Mouse (Mus musculus) forebrain, postnatal 0 days (tissue): ENCODE measurements around the gene Nle1. TPM values are rescaled to one million over a fixed set of nuclear protein-coding genes. Genes with fewer than 3 reads are reported as not detected.
"Not testable (repeated sequence)": the region's sequence is repeated elsewhere in the genome, so short reads cannot be mapped to it uniquely, and the experiment has no call there.

ENCODE experiments used
- ATAC-seq: fragments of 200-750 bp; cut with Nextera tagmentation; 2 replicates; pipeline ENCODE4 v1.8.0; 2017; ENCODE audit warnings: mild to moderate bottlenecking, moderate library complexity
- DNase-seq: peaks from one replicate; pipeline ENCODE4 v3.0.0-alpha.2; 2015
- H3K27ac ChIP-seq: fragments of 300-500 bp; sonication (generic); 2 replicates; pipeline ENCODE4 v1.5.1; 2014; ENCODE audit warnings: low read depth, mild to moderate bottlenecking, antibody characterized with exemption, low read length, moderate library complexity, mixed read lengths
- H3K27me3 ChIP-seq: fragments of 300-500 bp; sonication (generic); 2 replicates; pipeline ENCODE4 v1.6.1; 2014; ENCODE audit warnings: mild to moderate bottlenecking, low read length, mixed read lengths; ENCODE audit not compliant: insufficient read depth
- H3K36me3 ChIP-seq: fragments of 300-500 bp; sonication (generic); 2 replicates; pipeline ENCODE4 v1.6.1; 2014; ENCODE audit warnings: mild to moderate bottlenecking, moderate library complexity; ENCODE audit not compliant: insufficient read depth
- H3K4me1 ChIP-seq: fragments of 300-500 bp; sonication (generic); 2 replicates; pipeline ENCODE4 v1.6.1; 2014; ENCODE audit warnings: antibody characterized with exemption; ENCODE audit not compliant: insufficient read depth
- H3K4me2 ChIP-seq: fragments of 300-500 bp; sonication (generic); 2 replicates; pipeline ENCODE4 v1.6.1; 2014; ENCODE audit warnings: low read depth, mild to moderate bottlenecking, moderate library complexity
- H3K4me3 ChIP-seq: fragments of 300-500 bp; sonication (generic); 2 replicates; pipeline ENCODE4 v1.5.1; 2014; ENCODE audit warnings: low read depth, low read length, mixed read lengths
- H3K9ac ChIP-seq: fragments of 300-500 bp; sonication (generic); 2 replicates; pipeline ENCODE4 v1.6.1; 2014; ENCODE audit warnings: mild to moderate bottlenecking
- H3K9me3 ChIP-seq: fragments of 300-500 bp; sonication (generic); 2 replicates; pipeline ENCODE4 v1.6.1; 2016; ENCODE audit warnings: low read length
- CTCF ChIP-seq: sonication (generic); IDR thresholded peaks from 2 replicates; pipeline ENCODE4 v1.5.1; 2016; ENCODE audit warnings: antibody characterized with exemption, control low read depth, low read depth
- WGBS: fragments of 180-500 bp; shearing (Covaris S2); extraction: QIAGEN DNeasy Blood & Tissue Kit; methylation state at CpG from one replicate; pipeline ENCODE4 v1.1.7; 2014; 5-methylcytosine and 5-hydroxymethylcytosine counted together
- polyA plus RNA-seq: library from polyadenylated mRNA; unstranded; fragments of >200 nt; fragmentation: Nextera tagmentation; extraction: Ambion mirVana; gene quantifications from 2 replicates; pipeline ENCODE4 v1.2.1, GENCODE M21; 2015
- total RNA-seq: library from RNA; depleted of rRNA; stranded (reverse); fragments of >200 nt; gene quantifications from 2 replicates; pipeline ENCODE4 v1.2.3, GENCODE M21; 2014

Gene Nle1
- total and polyA plus RNA-seq, 2 experiments from 2014 or later, result 26.4 to 34.9 TPM

- H3K4me1 ChIP-seq, result no peaks in the 10 kb centered on the region
- H3K9me3 ChIP-seq, result no peaks in the 10 kb centered on the region
- no peak overlapping the region for H3K9ac ChIP-seq
- peak overlapping the region; percentile 46; the same call in 1 of the 2 replicates for H3K4me3 ChIP-seq
- H3K36me3 ChIP-seq, result no peaks in the 10 kb centered on the region
- 45% methylated on average over 3 of the region's 3 CpGs for WGBS
- H3K27me3 ChIP-seq, result peaks cover 27% of the 10 kb centered on the region
- TF ChIP-seq CTCF, result no peak
- DNase-seq (peak; percentile 16), ATAC-seq (no peak)
- H3K27ac ChIP-seq, result no peak overlapping the region
- H3K4me2 ChIP-seq, result 0 out of 2 replicates have a peak overlapping the region, but pooled peaks have one; percentile 98
These were observed 21.4 kb upstream of the Nle1 start for GRCm38 (mm10) chr11:82929633-82929950.

DNA sequence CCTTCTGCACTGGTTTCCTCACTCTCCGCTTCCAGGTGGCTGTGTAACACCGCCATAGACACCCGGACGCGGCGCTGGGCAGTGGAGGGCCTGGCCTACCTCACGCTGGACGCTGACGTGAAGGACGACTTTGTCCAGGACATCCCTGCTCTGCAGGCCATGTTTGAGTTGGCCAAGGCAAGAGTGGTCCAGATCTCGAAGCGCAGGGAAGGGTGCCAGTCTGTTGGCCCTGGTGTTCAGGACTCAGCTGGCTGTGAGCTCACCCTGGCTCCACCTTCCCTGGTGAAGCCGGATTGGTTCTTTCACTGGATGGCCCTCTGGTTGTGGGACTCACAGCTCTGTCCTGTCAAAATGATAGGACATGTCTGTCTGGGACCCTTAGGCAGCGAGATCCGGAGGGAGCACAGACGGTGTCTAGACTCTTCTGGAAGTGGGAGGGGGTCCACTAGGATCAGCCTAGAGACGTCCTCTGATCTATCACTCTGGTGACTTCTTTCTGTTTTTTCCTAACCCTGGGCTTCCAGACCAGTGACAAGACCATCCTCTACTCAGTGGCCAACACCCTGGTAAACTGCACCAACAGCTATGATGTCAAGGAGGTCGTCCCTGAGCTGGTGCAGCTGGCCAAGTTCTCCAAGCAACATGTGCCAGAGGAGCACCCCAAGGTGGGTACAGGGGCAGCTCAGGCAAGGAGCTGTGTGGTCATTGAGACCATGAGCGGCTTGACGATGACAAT, 20.9 kb upstream of the Nle1 start:
- no peak for TF ChIP-seq CTCF

GRCm38 (mm10) chr11:82923910-82924309, 15.7 kb upstream of the Nle1 start:
- H3K9me3 ChIP-seq, H3K27ac ChIP-seq, H3K36me3 ChIP-seq, H3K4me1 ChIP-seq, DNase-seq, ATAC-seq, H3K9ac ChIP-seq, H3K4me3 ChIP-seq, H3K27me3 ChIP-seq, H3K4me2 ChIP-seq: not testable (repeated sequence)
- WGBS, result 91% methylated on average over 6 of the region's 6 CpGs

More for the DNA sequence above, 20.9 kb upstream of the Nle1 start:
- no peaks in the 10 kb centered on the region for H3K4me1 ChIP-seq
- 30% methylated on average over 20 of the region's 20 CpGs for WGBS
- H3K4me2 ChIP-seq, result no peak overlapping the region
- DNase-seq, result no peak
- H3K27ac ChIP-seq, result no peak overlapping the region
- H3K27me3 ChIP-seq, result peaks cover 22% of the 10 kb centered on the region
- H3K4me3 ChIP-seq, result no peak overlapping the region
- no peak overlapping the region for H3K9ac ChIP-seq
- H3K36me3 ChIP-seq, result no peaks in the 10 kb centered on the region
- no peak for ATAC-seq
- H3K9me3 ChIP-seq, result no peaks in the 10 kb centered on the region

DNA sequence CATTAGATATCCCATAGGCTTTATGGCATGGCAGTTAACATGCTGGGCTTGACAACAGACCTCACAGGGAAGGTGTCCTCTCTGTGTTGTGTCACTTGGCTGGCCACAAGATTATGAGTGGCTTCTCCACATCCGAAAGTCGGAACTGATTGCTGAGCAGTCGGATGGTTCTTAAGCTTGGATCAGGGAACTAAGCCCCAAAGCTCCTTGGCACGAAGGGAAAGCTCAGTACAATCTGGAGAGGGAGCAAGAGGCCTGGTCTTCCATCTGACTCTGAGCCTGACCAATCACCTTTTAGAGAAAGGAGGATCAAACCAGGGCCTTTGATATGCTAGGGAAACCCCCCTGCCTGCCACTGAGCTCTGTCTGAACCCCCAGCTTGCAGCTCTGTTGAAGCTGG, 13.5 kb upstream of the Nle1 start:
- Histone ChIP-seq H3K9ac (no peak overlapping the region), H3K4me1 (no peaks in the 10 kb centered on the region), H3K36me3 (no peaks in the 10 kb centered on the region), H3K27ac (no peak overlapping the region), H3K4me3 (no peak overlapping the region), H3K4me2 (no peak overlapping the region), H3K27me3 (0 out of 2 replicates have a peak, but pooled peaks cover 3% of the 10 kb centered on the region), H3K9me3 (no peaks in the 10 kb centered on the region)
- 75% methylated on average over 4 of the region's 4 CpGs for WGBS
- DNase-seq (no peak), ATAC-seq (no peak)
- TF ChIP-seq CTCF, result no peak

DNA sequence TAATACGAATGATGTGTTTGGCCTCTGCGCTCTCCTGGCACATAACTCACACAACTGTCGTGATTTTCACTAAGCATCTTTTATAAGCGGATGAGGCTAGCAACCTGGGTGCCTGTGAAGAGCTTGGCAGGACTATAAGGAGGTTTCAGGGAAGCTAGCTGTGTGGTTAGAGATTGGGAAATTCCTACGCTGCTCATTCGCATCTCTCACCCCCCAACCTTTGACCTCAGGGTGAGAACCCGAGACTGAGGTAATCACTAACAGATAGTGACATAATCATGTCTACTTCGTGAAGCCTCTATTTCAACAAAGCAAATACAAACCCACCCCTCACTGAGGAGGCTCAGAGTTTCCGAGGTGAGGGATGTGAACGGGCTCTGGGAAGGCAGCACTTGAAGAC, 12.6 kb upstream of the Nle1 start:
- H3K4me2 ChIP-seq, result no peak overlapping the region
- 76% methylated on average over 10 of the region's 10 CpGs for WGBS
- no peaks in the 10 kb centered on the region for H3K4me1 ChIP-seq
- no peak overlapping the region for H3K9ac ChIP-seq
- H3K36me3 ChIP-seq, result no peaks in the 10 kb centered on the region
- ATAC-seq (no peak), DNase-seq (no peak)
- TF ChIP-seq CTCF, result no peak
- H3K27me3 ChIP-seq, result 0 out of 2 replicates have a peak, but pooled peaks cover 3% of the 10 kb centered on the region
- no peak overlapping the region for H3K4me3 ChIP-seq
- no peaks in the 10 kb centered on the region for H3K9me3 ChIP-seq
- H3K27ac ChIP-seq, result no peak overlapping the region

DNA sequence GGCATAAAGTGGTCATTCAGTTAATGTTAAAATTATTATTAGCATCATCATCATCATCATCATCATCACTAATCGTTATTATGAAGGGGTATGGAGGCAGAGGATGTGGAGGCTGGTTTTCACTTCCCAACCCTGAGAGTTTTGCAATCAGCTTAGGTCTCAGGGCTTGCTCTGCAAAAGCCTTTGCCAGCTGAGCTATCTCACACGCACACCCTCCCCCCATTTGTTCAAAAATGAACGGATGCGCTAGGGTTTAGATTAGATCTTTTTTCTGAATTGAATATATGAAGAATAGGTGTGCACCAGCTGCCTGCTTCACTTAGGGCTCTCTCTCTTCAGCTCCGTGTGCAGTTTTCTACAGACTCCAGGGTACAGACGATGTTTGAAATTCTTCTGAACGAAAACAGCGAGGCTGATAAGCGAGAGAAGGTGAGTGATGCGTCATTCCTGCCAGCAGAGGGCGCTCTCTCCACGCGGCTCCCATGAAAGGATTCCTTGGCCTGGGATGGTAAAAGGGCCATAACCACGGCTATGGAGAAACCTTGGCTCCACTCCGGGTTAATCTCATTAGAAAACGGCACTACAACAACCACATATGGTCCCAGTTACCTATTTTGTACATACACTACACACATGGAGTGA, 6.6 kb upstream of the Nle1 start:
- peak; percentile 84 for ATAC-seq
- H3K4me3 ChIP-seq, result no peak overlapping the region
- H3K4me1 ChIP-seq, result no peaks in the 10 kb centered on the region
- no peaks in the 10 kb centered on the region for H3K36me3 ChIP-seq
- peak; percentile 99 for TF ChIP-seq CTCF
- 0 out of 2 replicates have a peak, but pooled peaks cover under 1% of the 10 kb centered on the region for H3K27me3 ChIP-seq
- WGBS, result 8% methylated on average over 16 of the region's 16 CpGs
- no peaks in the 10 kb centered on the region for H3K9me3 ChIP-seq
- DNase-seq, result peak; percentile 89
- H3K9ac ChIP-seq, result no peak overlapping the region
- H3K27ac ChIP-seq, result no peak overlapping the region
- H3K4me2 ChIP-seq, result peak overlapping the region; percentile 37

GRCm38 (mm10) chr11:82910679-82911389, 2.6 kb upstream of the Nle1 start:
- Histone ChIP-seq H3K27me3 (no peaks in the 10 kb centered on the region), H3K36me3 (0 out of 2 replicates have a peak, but pooled peaks cover 2% of the 10 kb centered on the region), H3K9ac (no peak overlapping the region), H3K4me1 (no peaks in the 10 kb centered on the region), H3K4me2 (no peak overlapping the region), H3K9me3 (no peaks in the 10 kb centered on the region), H3K27ac (no peak overlapping the region), H3K4me3 (no peak overlapping the region)
- DNase-seq, result no peak
- ATAC-seq, result no peak
- WGBS, result 83% methylated on average over 11 of the region's 11 CpGs
- no peak for TF ChIP-seq CTCF
